Mouse (Mus musculus): ENCODE results near the gene Klrg2. TPM values are rescaled to one million over a fixed set of nuclear protein-coding genes. Genes with fewer than 3 reads are reported as not detected.

Klrg2 gene
- polyA plus RNA-seq, 1 experiment from 2014 or later = not detected

DNA sequence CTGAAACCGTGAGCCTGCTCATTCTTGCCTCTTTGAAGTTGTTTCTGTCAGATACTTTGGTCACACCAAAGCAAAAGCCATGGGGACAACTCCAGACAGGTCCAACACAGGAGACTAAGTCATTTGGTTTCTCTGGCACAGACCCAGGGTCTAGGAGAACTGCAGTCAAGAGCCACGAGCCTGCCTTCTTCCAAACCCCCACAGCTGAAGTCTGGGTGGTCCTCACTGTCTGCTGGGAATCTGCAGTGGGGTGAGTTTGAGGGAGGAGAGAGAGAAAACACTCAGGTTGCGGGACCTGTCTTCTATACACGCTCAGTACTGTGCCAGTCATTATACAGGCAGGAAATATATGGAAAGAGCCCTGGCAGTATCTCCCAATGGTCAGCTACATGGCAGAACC is 9.6 kb downstream of the Klrg2 start:
- H3K4me1 ChIP-seq (replicated peaks) = peaks cover 21% of the 10 kb centered on the region
- H3K9ac ChIP-seq = no peak overlapping the region
- no peak overlapping the region for H3K4me3 ChIP-seq (replicated peaks)
- no peaks in the 10 kb centered on the region for H3K27me3 ChIP-seq
- no peaks in the 10 kb centered on the region for H3K9me3 ChIP-seq (replicated peaks)
- WGBS (ENCODE audit: insufficient replicate concordance) = 86% methylated on average over 4 of the region's 4 CpGs
- ATAC-seq (ENCODE audit: low read depth) = no peak
- DNase-seq = no peak
- H3K27ac ChIP-seq = no peak overlapping the region
- H3K36me3 ChIP-seq = peaks cover 20% of the 10 kb centered on the region
- H3K4me2 ChIP-seq = no peak overlapping the region

DNA sequence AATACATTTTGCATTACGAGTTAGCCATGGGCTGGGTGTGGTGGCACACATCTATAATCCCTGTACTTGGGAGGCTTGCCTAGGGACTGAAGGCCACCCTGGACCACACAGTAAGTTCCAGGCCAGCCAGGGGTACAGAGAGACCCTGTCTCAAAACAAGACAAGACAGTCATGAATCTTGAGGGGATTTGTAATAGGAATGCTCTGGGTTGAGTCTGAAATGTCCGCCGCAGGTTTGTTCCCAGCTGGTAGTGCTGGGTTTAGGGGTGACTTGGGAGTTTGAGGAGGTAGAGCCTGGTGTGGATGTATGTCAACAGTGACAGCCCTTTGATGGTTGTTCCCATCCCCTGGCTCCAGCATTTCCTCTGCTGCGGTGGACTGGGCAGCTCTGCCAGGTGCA is 10.0 kb downstream of the Klrg2 start:
- ATAC-seq (ENCODE audit: low read depth) (no peak), DNase-seq (no peak)
- no peaks in the 10 kb centered on the region for H3K9me3 ChIP-seq (replicated peaks)
- 84% methylated on average over 4 of the region's 4 CpGs for WGBS (ENCODE audit: insufficient replicate concordance)
- H3K9ac ChIP-seq = no peak overlapping the region
- peaks cover 25% of the 10 kb centered on the region for H3K4me1 ChIP-seq (replicated peaks)
- no peaks in the 10 kb centered on the region for H3K27me3 ChIP-seq
- peaks cover 24% of the 10 kb centered on the region for H3K36me3 ChIP-seq
- no peak overlapping the region for H3K4me3 ChIP-seq (replicated peaks)
- H3K27ac ChIP-seq = no peak overlapping the region
- no peak overlapping the region for H3K4me2 ChIP-seq

DNA sequence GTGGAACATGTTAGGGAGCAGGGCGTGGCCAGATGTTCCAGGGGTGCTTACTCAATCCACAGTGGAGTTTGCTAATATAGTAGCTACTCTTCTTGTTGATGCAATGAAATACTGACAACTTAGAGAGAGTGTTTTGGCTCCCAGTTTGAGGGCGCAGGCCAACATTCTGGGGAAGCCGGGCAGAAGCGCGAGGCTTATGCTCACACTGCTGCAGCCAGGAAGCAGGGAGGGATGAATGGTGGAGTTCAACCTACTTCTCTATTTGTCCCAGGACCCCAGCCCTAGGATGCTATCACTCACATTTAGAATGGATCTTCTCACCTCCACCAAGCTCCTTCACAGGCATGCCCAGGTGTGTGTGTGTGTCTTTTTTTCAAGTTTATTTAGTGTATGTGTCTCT is 11.0 kb downstream of the Klrg2 start:
- 94% methylated on average over 5 of the region's 5 CpGs for WGBS (ENCODE audit: insufficient replicate concordance)
- no peak for DNase-seq

DNA sequence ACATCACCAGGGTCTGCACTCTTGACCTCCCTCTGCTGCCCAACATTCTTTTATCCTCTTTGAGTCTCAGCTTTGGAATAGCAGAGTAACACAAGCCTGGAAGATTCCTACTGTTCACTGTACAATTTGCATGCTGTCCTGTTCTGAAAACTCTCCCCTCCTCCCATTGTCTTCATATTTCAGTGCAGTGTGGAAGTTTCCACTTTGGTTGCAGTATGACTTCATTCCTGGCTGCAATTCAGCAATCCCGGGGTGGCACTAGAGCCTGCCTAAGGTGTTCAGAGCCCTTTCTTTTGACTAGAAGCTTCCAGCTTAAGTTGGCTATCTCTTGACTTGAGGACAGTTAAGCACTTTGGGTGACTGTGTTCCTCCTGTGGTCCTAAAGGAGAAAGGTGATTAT is 12.6 kb downstream of the Klrg2 start:
- H3K27me3 ChIP-seq = no peaks in the 10 kb centered on the region
- DNase-seq (no peak), ATAC-seq (ENCODE audit: low read depth) (no peak)
- no peaks in the 10 kb centered on the region for H3K9me3 ChIP-seq (replicated peaks)
- no peak overlapping the region for H3K9ac ChIP-seq
- peaks cover 29% of the 10 kb centered on the region for H3K4me1 ChIP-seq (replicated peaks)
- H3K4me3 ChIP-seq (replicated peaks) = no peak overlapping the region
- H3K27ac ChIP-seq = no peak overlapping the region
- H3K4me2 ChIP-seq = no peak overlapping the region
- peaks cover 46% of the 10 kb centered on the region for H3K36me3 ChIP-seq
- 79% methylated on average over 1 of the region's 1 CpGs for WGBS (ENCODE audit: insufficient replicate concordance)

More for the DNA sequence above, 11.0 kb downstream of the Klrg2 start:
- no peak for ATAC-seq (ENCODE audit: low read depth)
- peaks cover 29% of the 10 kb centered on the region for H3K4me1 ChIP-seq (replicated peaks)
- no peak overlapping the region for H3K4me2 ChIP-seq
- no peak overlapping the region for H3K27ac ChIP-seq
- no peak overlapping the region for H3K9ac ChIP-seq
- H3K4me3 ChIP-seq (replicated peaks) = no peak overlapping the region
- H3K36me3 ChIP-seq = peaks cover 29% of the 10 kb centered on the region
- no peaks in the 10 kb centered on the region for H3K27me3 ChIP-seq
- no peaks in the 10 kb centered on the region for H3K9me3 ChIP-seq (replicated peaks)

DNA sequence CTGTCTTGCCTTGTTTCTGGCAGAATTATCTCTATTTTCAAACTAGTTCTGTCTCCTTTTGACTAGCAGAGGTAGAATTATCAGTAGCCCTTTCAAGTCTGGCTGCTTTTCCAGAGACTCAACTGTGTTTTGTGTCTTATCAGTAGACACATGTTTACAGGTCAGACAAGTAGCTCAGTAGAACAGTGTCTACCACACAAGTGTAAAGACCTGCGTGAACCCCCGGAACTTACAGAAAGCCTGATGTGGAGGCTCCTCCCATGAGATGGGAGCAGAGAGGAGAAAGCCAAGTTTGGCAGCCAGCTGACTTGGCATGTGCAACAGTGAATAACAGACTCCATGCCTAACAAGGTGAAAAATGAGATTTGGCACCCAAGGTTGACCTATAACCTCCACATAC is 13.6 kb downstream of the Klrg2 start:
- Histone ChIP-seq H3K27ac (peak overlapping the region; percentile 80), H3K4me3 (replicated peaks) (no peak overlapping the region), H3K4me1 (replicated peaks) (peaks cover 29% of the 10 kb centered on the region), H3K4me2 (no peak overlapping the region), H3K27me3 (no peaks in the 10 kb centered on the region), H3K9ac (peak overlapping the region; percentile 15), H3K9me3 (replicated peaks) (no peaks in the 10 kb centered on the region), H3K36me3 (peaks cover 56% of the 10 kb centered on the region)
- ATAC-seq (ENCODE audit: low read depth) (peak; percentile 92), DNase-seq (peak; percentile 54)
- 12% methylated on average over 2 of the region's 2 CpGs for WGBS (ENCODE audit: insufficient replicate concordance)

DNA sequence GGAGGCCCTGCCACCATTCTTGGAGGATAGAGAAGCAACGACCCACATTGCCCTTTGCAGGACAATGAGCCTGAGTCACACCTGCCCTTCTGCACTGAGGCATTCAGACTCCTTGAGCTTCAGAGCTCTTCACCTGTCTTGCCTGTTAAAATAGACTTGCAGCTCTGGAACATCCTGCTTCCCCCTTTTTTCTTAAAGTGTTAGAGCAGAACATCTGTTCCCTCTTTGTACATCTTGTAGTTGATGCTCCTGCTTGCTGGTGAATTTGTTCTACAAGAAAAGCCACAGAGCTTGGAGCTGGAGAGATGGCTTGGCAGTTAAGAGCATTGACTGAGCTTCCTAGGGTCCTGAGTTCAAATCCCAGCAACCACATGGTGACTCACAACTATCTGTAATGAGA is 14.6 kb downstream of the Klrg2 start:
- WGBS (ENCODE audit: insufficient replicate concordance) = 77% methylated on average over 1 of the region's 1 CpGs

DNA sequence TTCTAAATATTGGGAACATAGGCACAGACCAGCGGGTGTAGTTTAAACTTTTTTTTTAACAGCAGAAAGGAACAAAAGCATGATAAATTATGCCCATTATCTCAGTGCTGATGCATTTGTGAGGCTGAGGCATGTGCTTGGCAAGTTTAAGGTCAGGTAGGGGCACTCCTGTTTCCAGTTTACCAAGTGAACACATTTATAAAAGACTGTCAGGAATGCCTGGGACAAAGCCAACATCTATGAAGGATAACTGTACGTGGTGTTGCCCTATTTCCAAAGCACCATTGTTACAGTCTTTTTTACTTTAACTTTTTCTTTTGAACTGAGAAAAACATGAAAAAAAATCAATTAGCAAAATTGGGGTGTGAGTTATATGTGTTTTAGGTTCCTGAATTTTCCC is 27.1 kb downstream of the Klrg2 start:
- H3K27me3 ChIP-seq = no peaks in the 10 kb centered on the region
- H3K9me3 ChIP-seq (replicated peaks) = no peaks in the 10 kb centered on the region
- no peak overlapping the region for H3K4me3 ChIP-seq (replicated peaks)
- H3K4me2 ChIP-seq = no peak overlapping the region
- no peaks in the 10 kb centered on the region for H3K4me1 ChIP-seq (replicated peaks)
- no peak overlapping the region for H3K9ac ChIP-seq
- ATAC-seq (ENCODE audit: low read depth) = no peak
- no peak overlapping the region for H3K27ac ChIP-seq
- WGBS (ENCODE audit: insufficient replicate concordance) = 92% methylated on average over 2 of the region's 2 CpGs
- peaks cover 71% of the 10 kb centered on the region for H3K36me3 ChIP-seq
- DNase-seq = no peak

More for the DNA sequence above, 14.6 kb downstream of the Klrg2 start:
- H3K9me3 ChIP-seq (replicated peaks) = peaks cover 4% of the 10 kb centered on the region; the same call in 1 of the 2 replicates
- H3K36me3 ChIP-seq = peaks cover 61% of the 10 kb centered on the region
- no peak overlapping the region for H3K4me2 ChIP-seq
- DNase-seq (no peak), ATAC-seq (ENCODE audit: low read depth) (no peak)
- peak overlapping the region; percentile 80; the same call in 1 of the 2 replicates for H3K27ac ChIP-seq
- peaks cover 29% of the 10 kb centered on the region for H3K4me1 ChIP-seq (replicated peaks)
- H3K4me3 ChIP-seq (replicated peaks) = no peak overlapping the region
- no peak overlapping the region for H3K9ac ChIP-seq
- no peaks in the 10 kb centered on the region for H3K27me3 ChIP-seq

DNA sequence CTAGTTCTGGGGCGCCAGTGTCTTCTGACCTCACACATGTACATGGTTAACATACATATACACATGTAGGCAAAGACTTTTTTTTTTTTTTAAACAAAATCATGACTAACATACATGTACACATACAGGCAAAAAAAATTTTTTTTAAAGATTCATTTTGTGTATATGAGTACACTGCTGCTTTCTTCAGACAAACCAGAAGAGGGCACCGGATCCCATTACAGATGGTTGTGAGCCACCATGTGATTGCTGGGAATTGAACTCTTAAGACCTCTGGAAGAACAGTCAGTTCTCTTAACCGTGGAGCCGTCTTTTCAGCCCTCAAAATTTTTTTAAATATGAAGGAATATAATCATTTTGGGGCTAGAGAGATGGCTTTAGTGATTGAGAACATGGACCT is 39.6 kb downstream of the Klrg2 start:
- Histone ChIP-seq H3K9ac (no peak overlapping the region), H3K4me1 (replicated peaks) (no peaks in the 10 kb centered on the region), H3K27ac (no peak overlapping the region), H3K9me3 (replicated peaks) (no peaks in the 10 kb centered on the region), H3K4me2 (no peak overlapping the region), H3K4me3 (replicated peaks) (no peak overlapping the region), H3K36me3 (peaks cover 78% of the 10 kb centered on the region), H3K27me3 (no peaks in the 10 kb centered on the region)
- no peak for ATAC-seq (ENCODE audit: low read depth)
- no peak for DNase-seq
- WGBS (ENCODE audit: insufficient replicate concordance) = 81% methylated on average over 4 of the region's 4 CpGs

DNA sequence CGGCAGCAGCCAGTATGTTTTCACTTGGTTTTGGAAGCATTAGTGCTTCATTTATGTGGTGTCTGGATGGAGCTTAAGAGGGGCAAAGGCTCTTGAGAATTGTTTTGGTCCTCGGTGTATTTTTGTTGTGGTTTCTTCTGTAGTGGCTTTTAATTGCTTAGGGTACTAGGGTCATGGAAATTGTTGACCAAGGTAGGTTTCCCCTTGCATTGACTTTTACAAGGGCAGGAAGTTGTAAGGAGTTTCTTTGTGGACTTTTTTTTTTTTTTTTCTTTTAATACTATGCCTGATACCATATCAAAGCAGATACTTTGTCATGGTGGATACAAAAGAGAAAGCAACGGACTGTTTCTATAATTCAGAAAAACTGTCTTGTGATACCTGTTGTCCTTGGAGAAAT is 55.3 kb downstream of the Klrg2 start:
- ATAC-seq (ENCODE audit: low read depth) = no peak
- no peak for DNase-seq
- no peak overlapping the region for H3K27ac ChIP-seq
- no peaks in the 10 kb centered on the region for H3K27me3 ChIP-seq
- H3K9ac ChIP-seq = no peak overlapping the region
- WGBS (ENCODE audit: insufficient replicate concordance) = 80% methylated on average over 3 of the region's 3 CpGs
- H3K9me3 ChIP-seq (replicated peaks) = no peaks in the 10 kb centered on the region
- no peak overlapping the region for H3K4me3 ChIP-seq (replicated peaks)
- peaks cover 71% of the 10 kb centered on the region for H3K36me3 ChIP-seq
- no peak overlapping the region for H3K4me2 ChIP-seq
- peaks cover 9% of the 10 kb centered on the region for H3K4me1 ChIP-seq (replicated peaks)

DNA sequence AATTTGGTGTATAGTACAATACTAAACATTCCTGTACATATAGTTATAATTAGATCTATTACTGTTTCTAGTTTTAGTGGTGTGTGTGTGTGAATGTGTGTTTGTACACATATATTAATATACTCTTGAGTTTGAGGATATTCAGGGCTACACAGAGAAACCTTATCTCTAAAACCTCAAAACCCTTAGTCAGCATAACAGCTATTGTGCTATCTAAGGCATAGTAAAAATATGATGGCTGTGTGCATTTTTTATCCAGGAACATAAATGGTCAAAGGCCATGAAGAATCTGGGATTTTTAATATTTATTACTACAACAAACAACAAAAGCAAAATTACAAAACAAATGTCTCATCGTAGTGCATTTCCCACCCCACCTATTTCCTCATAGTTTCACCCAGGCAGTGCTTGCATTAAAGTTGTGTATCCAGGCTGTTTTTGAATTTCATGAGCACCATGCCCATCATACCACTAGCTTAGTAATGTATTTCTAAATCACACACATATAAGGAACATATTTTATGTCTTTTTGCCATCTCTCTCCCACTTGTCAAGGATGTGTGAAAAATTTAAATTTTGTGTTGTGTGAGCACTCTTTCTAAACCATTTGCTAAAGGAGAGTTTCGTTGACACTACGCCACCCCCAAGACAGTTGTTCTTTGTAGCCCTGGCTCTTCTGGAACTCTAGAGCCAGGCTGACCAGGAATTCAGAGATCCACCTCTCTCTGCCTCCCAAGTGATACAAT is 56.8 kb downstream of the Klrg2 start:
- ATAC-seq (ENCODE audit: low read depth) = no peak
- Histone ChIP-seq H3K9ac (no peak overlapping the region), H3K27ac (no peak overlapping the region), H3K36me3 (peaks cover 67% of the 10 kb centered on the region), H3K4me2 (no peak overlapping the region), H3K4me3 (replicated peaks) (no peak overlapping the region), H3K9me3 (replicated peaks) (no peaks in the 10 kb centered on the region), H3K27me3 (no peaks in the 10 kb centered on the region), H3K4me1 (replicated peaks) (peaks cover 11% of the 10 kb centered on the region)
- DNase-seq = no peak
- WGBS (ENCODE audit: insufficient replicate concordance) = 93% methylated on average over 3 of the region's 3 CpGs

DNA sequence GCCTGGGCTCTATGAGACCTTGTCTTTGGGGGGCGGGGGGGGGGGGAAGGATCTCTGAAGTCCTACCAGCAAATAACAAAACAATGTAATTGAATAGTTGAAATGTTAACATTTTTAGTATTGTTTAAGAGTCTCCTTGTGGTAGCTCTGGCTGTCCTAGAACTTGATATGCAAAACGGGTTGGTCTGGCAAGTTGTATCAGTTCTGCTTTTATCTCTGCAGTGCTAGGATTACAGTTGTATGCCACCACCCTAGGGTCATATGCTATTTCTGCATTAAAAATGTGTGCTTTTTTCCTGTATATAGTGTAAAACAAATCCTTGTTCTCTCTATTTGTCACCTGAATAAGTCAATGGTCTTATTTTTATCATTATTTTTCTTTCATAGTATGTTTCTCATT is 60.9 kb downstream of the Klrg2 start:
- WGBS (ENCODE audit: insufficient replicate concordance) = 61% methylated on average over 2 of the region's 2 CpGs
- H3K4me3 ChIP-seq (replicated peaks) = no peak overlapping the region
- DNase-seq (no peak), ATAC-seq (ENCODE audit: low read depth) (no peak)
- H3K4me2 ChIP-seq = no peak overlapping the region
- no peaks in the 10 kb centered on the region for H3K9me3 ChIP-seq (replicated peaks)
- H3K27me3 ChIP-seq = no peaks in the 10 kb centered on the region
- H3K27ac ChIP-seq = no peak overlapping the region
- H3K9ac ChIP-seq = no peak overlapping the region
- peaks cover 11% of the 10 kb centered on the region for H3K4me1 ChIP-seq (replicated peaks)
- H3K36me3 ChIP-seq = peaks cover 72% of the 10 kb centered on the region

Data from liver, embryonic 13.5 days (tissue).